Mouse (Mus musculus) brain, embryonic 18.5 days (tissue): Measurements from ENCODE around the gene Parp16.
"Not testable (repeated sequence)": the region's sequence is repeated elsewhere in the genome, so short reads cannot be mapped to it uniquely, and the experiment has no call there.

Experiments used
- DNase-seq: peaks from one replicate; pipeline ENCODE4 v3.0.0-alpha.2; 2012; ENCODE audit warnings: low read depth, low spot score

Parp16 gene

GRCm38 (mm10) chr9:65288252-65288651 lies 93.1 kb downstream of the Parp16 start:
- not testable (repeated sequence) for DNase-seq
